Mouse (Mus musculus): ENCODE data around the gene Kdelr1. TPM values are rescaled to one million over a fixed set of nuclear protein-coding genes. Genes with fewer than 3 reads are reported as not detected.

Gene Kdelr1
- total and polyA plus RNA-seq, 3 experiments, result 42.3 to 60.6 TPM; not detected in 1

GRCm38 (mm10) chr7:45850661-45851060, 21.9 kb upstream of the Kdelr1 start:
- Histone ChIP-seq H3K4me1 (ENCODE audit: control insufficient read depth in 1 of 2, insufficient read depth in 2 of 2, low read length in 2 of 2) (peaks cover 0 to 6% of the 10 kb centered on the region in 2 experiments; a peak in 1 of 4 replicates), H3K79me2 (ENCODE audit: control insufficient read depth, insufficient read depth, low read length, poor library complexity) (no peaks in the 10 kb centered on the region), H3K4me3 (ENCODE audit: control insufficient read depth in 1 of 2, insufficient read depth in 1 of 2, low read depth in 2 of 2, low read length in 2 of 2) (no peak overlapping the region), H3K36me3 (ENCODE audit: control insufficient read depth in 1 of 2, insufficient read depth in 2 of 2, low read length in 2 of 2) (peaks cover 0 to 3% of the 10 kb centered on the region in 2 experiments; a peak in 1 of 4 replicates), H3K9ac (ENCODE audit: control insufficient read depth, low read depth, low read length, poor library complexity, severe bottlenecking) (no peak overlapping the region), H3K27ac (ENCODE audit: control insufficient read depth, low read depth, low read length) (no peak overlapping the region), H3K27me3 (ENCODE audit: control insufficient read depth in 1 of 2, insufficient read depth in 2 of 2, low read length in 2 of 2) (no peaks in the 10 kb centered on the region), H3K9me3 (replicated peaks; ENCODE audit: insufficient read depth, low read length) (no peaks in the 10 kb centered on the region)
- no peak for DNase-seq (ENCODE audit: low read depth, low spot score)
- TF ChIP-seq MXI1 (IDR thresholded peaks at IDR 0.05; ENCODE audit: low read depth, low read length) (no peak), MEF2A (IDR thresholded peaks at IDR 0.05; ENCODE audit: extremely low read depth, insufficient replicate concordance, low read depth, low read length, poor library complexity, severe bottlenecking) (no peak), MAX (IDR thresholded peaks at IDR 0.05; ENCODE audit: low read length) (no peak), POLR2A (IDR thresholded peaks at IDR 0.05; ENCODE audit: control insufficient read depth in 1 of 2, insufficient read depth in 1 of 2, low read depth in 1 of 2, low read length in 2 of 2, poor library complexity in 1 of 2) (no peak), UBTF (IDR thresholded peaks at IDR 0.05; ENCODE audit: borderline replicate concordance, insufficient read depth, low read depth, low read length) (no peak), ETS1 (IDR thresholded peaks at IDR 0.05; ENCODE audit: low read depth, low read length) (no peak), CTCF (IDR thresholded peaks at IDR 0.05 in 2 of 3, conservative IDR thresholded peaks at IDR 0.05 in 1 of 3; ENCODE audit: control insufficient read depth in 1 of 3, insufficient read depth in 1 of 3, low read depth in 2 of 3, low read length in 3 of 3, poor library complexity in 1 of 3, severe bottlenecking in 1 of 3) (no peak), POLR2AphosphoS2 (IDR thresholded peaks at IDR 0.05; ENCODE audit: low read length) (no peak), ZC3H11A (IDR thresholded peaks at IDR 0.05; ENCODE audit: low read depth, low read length) (no peak), SMC3 (IDR thresholded peaks at IDR 0.05; ENCODE audit: low read depth, low read length) (no peak), MAZ (IDR thresholded peaks at IDR 0.05; ENCODE audit: low read depth, low read length) (no peak), EP300 (IDR thresholded peaks at IDR 0.05; ENCODE audit: low read depth in 1 of 2, low read length in 2 of 2) (no peak), E2F4 (IDR thresholded peaks at IDR 0.05; ENCODE audit: borderline replicate concordance, low read depth, low read length) (no peak), TAL1 (IDR thresholded peaks at IDR 0.05; ENCODE audit: low read length) (no peak), SIN3A (IDR thresholded peaks at IDR 0.05; ENCODE audit: low read length) (no peak), KAT2A (conservative IDR thresholded peaks at IDR 0.05; ENCODE audit: low read depth, low read length) (no peak), NELFE (IDR thresholded peaks at IDR 0.05; ENCODE audit: low read depth, low read length) (no peak), JUND (IDR thresholded peaks at IDR 0.05; ENCODE audit: low read depth, low read length) (no peak), ELF1 (IDR thresholded peaks at IDR 0.05; ENCODE audit: low read depth, low read length) (no peak)

GRCm38 (mm10) chr7:45853089-45853488, 19.5 kb upstream of the Kdelr1 start:
- Histone ChIP-seq H3K79me2 (ENCODE audit: control insufficient read depth, insufficient read depth, low read length, poor library complexity) (no peaks in the 10 kb centered on the region), H3K36me3 (ENCODE audit: control insufficient read depth in 1 of 2, insufficient read depth in 2 of 2, low read length in 2 of 2) (no peaks in the 10 kb centered on the region), H3K4me3 (ENCODE audit: control insufficient read depth in 1 of 2, insufficient read depth in 1 of 2, low read depth in 2 of 2, low read length in 2 of 2) (no peak overlapping the region), H3K27ac (ENCODE audit: control insufficient read depth, low read depth, low read length) (no peak overlapping the region), H3K9ac (ENCODE audit: control insufficient read depth, low read depth, low read length, poor library complexity, severe bottlenecking) (no peak overlapping the region), H3K4me1 (ENCODE audit: control insufficient read depth in 1 of 2, insufficient read depth in 2 of 2, low read length in 2 of 2) (no peaks in the 10 kb centered on the region), H3K27me3 (ENCODE audit: control insufficient read depth in 1 of 2, insufficient read depth in 2 of 2, low read length in 2 of 2) (no peaks in the 10 kb centered on the region), H3K9me3 (replicated peaks; ENCODE audit: insufficient read depth, low read length) (no peaks in the 10 kb centered on the region)
- TF ChIP-seq USF2 (IDR thresholded peaks at IDR 0.05; ENCODE audit: borderline replicate concordance in 1 of 2, insufficient read depth in 1 of 2, low read depth in 1 of 2, low read length in 2 of 2) (no peak), NRF1 (IDR thresholded peaks at IDR 0.05; ENCODE audit: insufficient read depth, low read depth, low read length, poor library complexity, severe bottlenecking) (no peak), CTCF (IDR thresholded peaks at IDR 0.05 in 2 of 3, conservative IDR thresholded peaks at IDR 0.05 in 1 of 3; ENCODE audit: control insufficient read depth in 1 of 3, insufficient read depth in 1 of 3, low read depth in 2 of 3, low read length in 3 of 3, poor library complexity in 1 of 3, severe bottlenecking in 1 of 3) (no peak), RAD21 (IDR thresholded peaks at IDR 0.05; ENCODE audit: low read depth, low read length) (no peak), JUND (IDR thresholded peaks at IDR 0.05; ENCODE audit: low read depth, low read length) (no peak), TBP (IDR thresholded peaks at IDR 0.05; ENCODE audit: low read depth, low read length) (no peak), UBTF (IDR thresholded peaks at IDR 0.05; ENCODE audit: borderline replicate concordance, insufficient read depth, low read depth, low read length) (no peak), MYB (IDR thresholded peaks at IDR 0.05; ENCODE audit: low read depth, low read length) (no peak), MYC (IDR thresholded peaks at IDR 0.05; ENCODE audit: low read depth, low read length) (no peak), E2F4 (IDR thresholded peaks at IDR 0.05; ENCODE audit: borderline replicate concordance, low read depth, low read length) (no peak), RCOR1 (IDR thresholded peaks at IDR 0.05; ENCODE audit: low read depth, low read length) (no peak), CHD2 (IDR thresholded peaks at IDR 0.05; ENCODE audit: low read length) (no peak), SIN3A (IDR thresholded peaks at IDR 0.05; ENCODE audit: low read length) (no peak), MAFK (IDR thresholded peaks at IDR 0.05; ENCODE audit: borderline replicate concordance, low read depth, low read length) (no peak), GABPA (IDR thresholded peaks at IDR 0.05; ENCODE audit: low read depth, low read length) (no peak), ZKSCAN1 (IDR thresholded peaks at IDR 0.05; ENCODE audit: low read depth, low read length) (no peak)
- no peak for DNase-seq (ENCODE audit: low read depth, low spot score)

Measured in MEL (cell line).